Mouse (Mus musculus) skeletal muscle tissue, postnatal 0 days (tissue): ENCODE results near the gene Ddi2. TPM values are rescaled to one million over a fixed set of nuclear protein-coding genes. Genes with fewer than 3 reads are reported as not detected.

Source experiments
- polyA plus RNA-seq: library from polyadenylated mRNA; unstranded; fragments of >200 nt; fragmentation: Nextera tagmentation; extraction: Ambion mirVana; gene quantifications from 2 replicates; pipeline ENCODE4 v1.2.1, GENCODE M21; 2015

Gene Ddi2
- polyA plus RNA-seq, result 14.3 and 15.1 TPM in 2 replicates

DNA sequence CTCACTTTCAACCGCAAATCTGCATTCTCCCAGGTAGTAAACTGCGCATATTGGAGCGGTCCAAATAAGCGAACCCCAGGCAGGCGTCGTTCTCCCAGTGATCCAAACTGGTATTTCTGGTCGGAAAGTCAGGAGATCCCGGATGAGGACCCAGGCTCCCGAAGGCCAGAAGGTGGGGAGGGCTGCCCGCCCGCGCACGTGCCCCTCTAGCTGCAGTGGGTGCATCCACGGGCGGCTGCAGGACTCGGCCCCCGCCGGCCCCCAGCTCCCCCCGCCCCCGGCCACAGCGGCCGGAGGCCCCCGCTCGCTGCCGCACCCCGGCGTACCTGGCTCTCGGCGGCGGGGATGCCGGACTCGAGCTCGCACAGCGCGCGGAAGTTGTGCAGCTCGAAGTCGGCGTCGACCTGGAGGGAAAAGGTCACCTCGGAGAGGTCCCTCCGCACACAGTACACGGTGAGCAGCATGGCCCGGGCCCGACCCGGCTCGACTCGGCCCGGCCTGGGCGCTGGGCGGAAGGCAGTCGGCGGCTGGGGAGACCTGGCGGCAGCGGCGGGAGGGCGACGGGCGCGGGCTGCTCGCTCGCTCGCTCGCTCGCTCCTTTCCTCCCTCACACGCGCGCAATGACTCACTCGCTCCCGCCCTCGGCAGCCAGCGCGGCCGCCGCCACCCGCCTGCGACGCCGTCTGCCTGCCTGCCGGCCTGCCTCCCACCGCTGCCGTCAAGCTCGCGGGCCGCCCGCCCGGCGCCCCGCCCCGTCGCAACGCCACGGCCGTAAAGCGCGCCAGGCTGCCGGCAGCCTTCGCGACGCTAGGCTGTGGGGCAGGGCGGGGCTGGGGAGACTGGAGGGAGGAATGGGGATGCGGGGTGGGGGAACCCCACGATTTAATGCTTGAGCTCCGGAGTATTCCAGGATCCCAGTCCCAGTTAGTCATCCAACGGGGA lies at the start of gene Ddi2:
TSS of gene Ddi2 (minus strand) at position 689 of the 942 bp plus-strand sequence.

DNA sequence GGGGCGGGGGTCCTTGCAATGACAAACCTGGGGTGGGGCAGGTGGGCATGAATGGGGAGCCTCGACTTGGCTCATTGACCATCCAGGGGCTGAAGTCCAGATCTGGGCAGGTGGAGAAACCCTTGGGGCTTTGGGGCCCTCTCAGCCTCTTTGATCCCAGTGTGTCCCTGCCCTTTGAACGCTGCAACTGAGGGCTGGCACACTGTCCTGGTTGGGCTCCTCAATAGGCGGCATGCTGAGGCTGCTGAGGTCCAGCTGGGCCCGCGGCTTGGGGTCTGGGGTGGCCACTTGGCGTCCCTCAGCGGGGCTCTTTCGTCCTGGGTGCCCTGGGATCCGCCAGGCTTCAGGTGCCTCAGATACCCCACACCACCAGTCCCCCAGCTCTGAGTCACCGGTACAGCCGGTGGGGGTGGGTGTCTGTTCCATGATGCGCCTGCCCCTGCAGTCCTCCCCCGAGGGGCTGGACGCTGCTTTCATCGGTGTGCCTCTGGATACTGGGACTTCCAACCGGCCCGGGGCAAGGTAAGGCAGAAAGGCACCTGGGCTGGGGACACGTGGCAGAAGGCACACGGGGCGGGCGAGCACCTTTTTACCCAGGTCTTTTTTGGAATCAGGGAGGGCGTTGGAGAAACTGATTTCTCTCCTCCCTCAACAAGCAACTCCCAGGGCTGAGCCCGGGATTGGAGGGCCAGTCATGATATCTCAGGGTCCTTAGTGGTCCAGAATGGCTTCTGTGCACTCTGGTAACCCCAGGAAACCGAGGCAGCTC lies 23.5 kb upstream of the Ddi2 start, which contains the start of gene Agmat:
TSS of gene Agmat (plus strand) at position 95 of the 769 bp plus-strand sequence.

DNA sequence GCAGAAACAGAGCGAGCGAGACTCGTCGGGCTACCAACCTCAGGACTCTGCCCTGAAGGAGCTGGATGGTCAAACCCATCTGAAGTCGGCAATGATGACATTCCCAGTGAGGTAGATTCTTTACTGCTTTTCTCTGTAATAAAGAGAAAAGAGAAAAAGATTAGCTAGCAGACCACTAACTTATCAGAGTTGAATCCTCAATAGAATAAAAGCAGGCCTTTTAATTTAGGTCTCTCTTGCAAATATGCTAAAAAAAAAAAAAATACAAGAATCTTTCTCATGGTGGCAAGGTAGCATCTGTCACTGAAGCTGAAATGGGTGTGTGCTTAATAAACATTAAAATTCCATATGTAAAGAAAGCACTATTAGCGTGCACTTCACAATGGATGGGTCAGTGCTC lies 37.7 kb downstream of the Ddi2 start, which contains the start of gene Rsc1a1:
TSS of gene Rsc1a1 (minus strand) at position 101 of the 400 bp plus-strand sequence.

DNA sequence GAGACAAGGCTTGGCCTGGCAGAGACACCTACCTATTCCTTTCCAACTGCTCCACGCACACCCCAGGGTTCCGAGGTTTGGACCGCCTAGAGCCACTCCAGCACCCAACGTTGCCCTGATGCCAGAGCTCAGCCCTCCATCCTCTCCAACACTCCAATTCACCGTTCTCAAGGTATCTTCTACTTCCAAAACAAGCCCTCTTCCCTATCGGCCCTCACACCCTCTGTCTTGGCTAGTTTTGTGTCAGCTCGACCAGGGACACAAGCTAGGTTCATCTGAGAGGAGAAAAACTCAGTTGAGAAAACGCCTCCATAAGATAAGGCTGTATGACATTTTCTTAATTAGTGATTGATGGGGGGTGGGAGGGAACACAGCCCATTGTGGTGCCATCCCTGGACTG lies 58.4 kb downstream of the Ddi2 start, which contains the start of gene Plekhm2:
TSS of gene Plekhm2 (minus strand) at position 101 of the 400 bp plus-strand sequence.

Other genes with a start within 250 kb of the Ddi2 start
- gene Spen, start 184.8 kb downstream of the Ddi2 start, polyA plus RNA-seq, result 2.7 and 3.3 TPM in 2 replicates
- 7.2 and 9.5 TPM in 2 replicates for gene Fblim1, start 117.3 kb downstream of the Ddi2 start, polyA plus RNA-seq
- 4.8 and 5.6 TPM in 2 replicates for gene Tmem82, start 104.8 kb downstream of the Ddi2 start, polyA plus RNA-seq
- 22.5 and 27.9 TPM in 2 replicates for gene Slc25a34, start 99.6 kb downstream of the Ddi2 start, polyA plus RNA-seq
- gene Plekhm2, start 58.5 kb downstream of the Ddi2 start, polyA plus RNA-seq, result 4.0 and 4.2 TPM in 2 replicates
- 2.4 TPM in 1 of 2 replicates, not detected in the other for gene Rsc1a1, start 37.8 kb downstream of the Ddi2 start, polyA plus RNA-seq
- gene Agmat, start 23.3 kb upstream of the Ddi2 start, polyA plus RNA-seq, result 0.63 and 0.83 TPM in 2 replicates
- gene Dnajc16, start 67.5 kb upstream of the Ddi2 start, polyA plus RNA-seq, result 2.2 and 2.5 TPM in 2 replicates
- 6.4 and 6.7 TPM in 2 replicates for gene Casp9, start 70.2 kb upstream of the Ddi2 start, polyA plus RNA-seq
- gene Cela2a, start 102.7 kb upstream of the Ddi2 start, polyA plus RNA-seq, result not detected in 2 replicates
- gene Ctrc, start 122.9 kb upstream of the Ddi2 start, polyA plus RNA-seq, result not detected in 2 replicates
- 76.6 and 80.5 TPM in 2 replicates for gene Efhd2, start 151.5 kb upstream of the Ddi2 start, polyA plus RNA-seq